Mouse (Mus musculus) brain, embryonic 14.5 days (tissue): ENCODE data around the gene Acoxl.

Experiments used
- CTCF ChIP-seq: fragments of 200-500 bp; IDR thresholded peaks from 2 replicates; pipeline ENCODE4 v1.5.1; 2012; ENCODE audit warnings: inconsistent platforms, mild to moderate bottlenecking, moderate library complexity, borderline replicate concordance; ENCODE audit not compliant: insufficient read depth, insufficient read length; ENCODE audit errors: extremely low read depth
- POLR2A ChIP-seq: fragments of 200-500 bp; IDR thresholded peaks from 2 replicates; pipeline ENCODE4 v1.6.1; 2012; ENCODE audit warnings: mild to moderate bottlenecking, inconsistent platforms, borderline replicate concordance; ENCODE audit not compliant: poor library complexity, insufficient read depth, insufficient read length, severe bottlenecking; ENCODE audit errors: extremely low read depth

DNA sequence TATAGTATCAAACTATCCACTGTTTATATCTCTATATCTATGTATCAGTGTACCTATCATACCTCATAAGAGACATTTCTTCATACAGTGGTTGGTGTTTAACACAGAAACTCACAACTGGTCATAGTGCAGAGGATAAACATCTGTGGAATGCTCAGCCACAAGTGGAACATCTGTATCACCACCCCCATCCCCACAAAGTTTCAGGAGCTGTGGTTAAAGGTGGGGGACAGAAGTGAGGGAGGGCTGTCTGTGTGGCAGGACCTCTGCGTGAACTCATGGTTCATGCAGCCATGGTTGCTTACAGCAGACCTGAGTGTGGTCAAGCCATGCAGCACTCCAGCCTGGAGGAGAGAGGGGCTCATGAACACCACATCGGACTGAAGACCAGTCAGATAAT, 234.9 kb downstream of the Acoxl start:
- no peak for TF ChIP-seq POLR2A
- no peak for TF ChIP-seq CTCF
